Mouse (Mus musculus): ENCODE measurements around the gene Grik2. TPM values are rescaled to one million over a fixed set of nuclear protein-coding genes. Genes with fewer than 3 reads are reported as not detected.

Gene Grik2
- polyA plus RNA-seq, 1 experiment from 2014 or later: 1.8 TPM

- no peak for TF ChIP-seq CTCF (IDR thresholded peaks at IDR 0.05; ENCODE audit: low read depth)
- WGBS: 87% methylated on average over 2 of the region's 2 CpGs
Observed at GRCm38 (mm10) chr10:49597652-49598051, 190.9 kb downstream of the Grik2 start.

GRCm38 (mm10) chr10:49573514-49573913 lies 215.1 kb downstream of the Grik2 start:
- Histone ChIP-seq H3K9me3 (replicated peaks; ENCODE audit: low read length) (no peaks in the 10 kb centered on the region), H3K4me1 (replicated peaks; ENCODE audit: insufficient read depth, low read length) (no peaks in the 10 kb centered on the region), H3K4me3 (replicated peaks; ENCODE audit: low read depth, low read length) (no peak overlapping the region), H3K27me3 (ENCODE audit: insufficient read depth, low read length) (no peaks in the 10 kb centered on the region), H3K9ac (ENCODE audit: low read depth, low read length) (no peak overlapping the region), H3K27ac (no peak overlapping the region), H3K36me3 (ENCODE audit: insufficient read depth, low read length) (no peaks in the 10 kb centered on the region), H3K4me2 (ENCODE audit: low read length) (no peak overlapping the region)
- TF ChIP-seq CTCF (IDR thresholded peaks at IDR 0.05; ENCODE audit: low read depth): no peak
- 84% methylated on average over 7 of the region's 7 CpGs for WGBS
- DNase-seq (ENCODE audit: low spot score) (no peak), ATAC-seq (replicated peaks; ENCODE audit: low FRiP score, low read depth) (no peak)

More at GRCm38 (mm10) chr10:49597652-49598051, 190.9 kb downstream of the Grik2 start:
- no peak overlapping the region for H3K9ac ChIP-seq (ENCODE audit: low read depth, low read length)
- H3K9me3 ChIP-seq (replicated peaks; ENCODE audit: low read length): no peaks in the 10 kb centered on the region
- H3K4me2 ChIP-seq (ENCODE audit: low read length): no peak overlapping the region
- no peak overlapping the region for H3K27ac ChIP-seq
- no peak for ATAC-seq (replicated peaks; ENCODE audit: low FRiP score, low read depth)
- no peak for DNase-seq (ENCODE audit: low spot score)
- H3K27me3 ChIP-seq (ENCODE audit: insufficient read depth, low read length): no peaks in the 10 kb centered on the region
- H3K4me1 ChIP-seq (replicated peaks; ENCODE audit: insufficient read depth, low read length): no peaks in the 10 kb centered on the region
- no peak overlapping the region for H3K4me3 ChIP-seq (replicated peaks; ENCODE audit: low read depth, low read length)
- no peaks in the 10 kb centered on the region for H3K36me3 ChIP-seq (ENCODE audit: insufficient read depth, low read length)

DNA sequence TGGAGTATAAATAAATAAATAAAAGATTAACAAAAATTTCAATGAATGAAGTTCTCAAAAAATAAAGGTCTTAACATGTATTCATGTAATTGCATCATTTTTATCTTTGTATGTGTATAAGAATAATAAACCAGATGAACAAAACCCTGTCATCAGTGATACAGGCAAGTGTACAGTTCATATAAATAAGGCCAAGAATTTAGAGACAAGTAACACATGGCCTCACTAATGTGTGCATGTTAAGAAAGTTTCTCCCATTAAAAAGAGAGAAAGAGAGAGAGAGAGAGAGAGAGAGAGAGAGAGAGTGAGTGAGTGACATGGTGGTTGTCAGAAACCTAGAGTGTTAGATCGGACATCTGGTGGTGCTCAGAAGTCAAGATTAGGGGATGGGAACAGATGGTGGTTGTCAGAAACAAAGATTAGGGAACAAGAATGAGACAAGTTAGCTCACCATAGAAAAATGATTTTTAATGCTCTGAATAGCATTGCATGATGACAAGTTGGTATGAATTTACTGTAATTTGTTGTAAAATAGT lies 228.6 kb downstream of the Grik2 start:
- ATAC-seq (replicated peaks; ENCODE audit: low FRiP score, low read depth): no peak
- no peaks in the 10 kb centered on the region for H3K27me3 ChIP-seq (ENCODE audit: insufficient read depth, low read length)
- DNase-seq (ENCODE audit: low spot score): no peak
- H3K9me3 ChIP-seq (replicated peaks; ENCODE audit: low read length): no peaks in the 10 kb centered on the region
- WGBS: 80% methylated on average over 1 of the region's 1 CpGs
- no peak for TF ChIP-seq CTCF (IDR thresholded peaks at IDR 0.05; ENCODE audit: low read depth)
- H3K9ac ChIP-seq (ENCODE audit: low read depth, low read length): no peak overlapping the region
- H3K4me2 ChIP-seq (ENCODE audit: low read length): no peak overlapping the region
- no peaks in the 10 kb centered on the region for H3K36me3 ChIP-seq (ENCODE audit: insufficient read depth, low read length)
- H3K27ac ChIP-seq: no peak overlapping the region
- no peak overlapping the region for H3K4me3 ChIP-seq (replicated peaks; ENCODE audit: low read depth, low read length)
- H3K4me1 ChIP-seq (replicated peaks; ENCODE audit: insufficient read depth, low read length): no peaks in the 10 kb centered on the region

GRCm38 (mm10) chr10:49542249-49542648 lies 246.3 kb downstream of the Grik2 start:
- H3K4me3 ChIP-seq (replicated peaks; ENCODE audit: low read depth, low read length): no peak overlapping the region
- H3K9ac ChIP-seq (ENCODE audit: low read depth, low read length): no peak overlapping the region
- TF ChIP-seq CTCF (IDR thresholded peaks at IDR 0.05; ENCODE audit: low read depth): no peak
- no peak overlapping the region for H3K27ac ChIP-seq
- DNase-seq (ENCODE audit: low spot score) (no peak), ATAC-seq (replicated peaks; ENCODE audit: low FRiP score, low read depth) (no peak)
- no peaks in the 10 kb centered on the region for H3K27me3 ChIP-seq (ENCODE audit: insufficient read depth, low read length)
- no peaks in the 10 kb centered on the region for H3K36me3 ChIP-seq (ENCODE audit: insufficient read depth, low read length)
- H3K9me3 ChIP-seq (replicated peaks; ENCODE audit: low read length): no peaks in the 10 kb centered on the region
- no peaks in the 10 kb centered on the region for H3K4me1 ChIP-seq (replicated peaks; ENCODE audit: insufficient read depth, low read length)
- 46% methylated on average over 1 of the region's 1 CpGs for WGBS
- H3K4me2 ChIP-seq (ENCODE audit: low read length): no peak overlapping the region

GRCm38 (mm10) chr10:49519752-49520151 lies 268.8 kb downstream of the Grik2 start:
- TF ChIP-seq CTCF (IDR thresholded peaks at IDR 0.05; ENCODE audit: low read depth): peak; percentile 37; the same call in 1 of the 2 replicates
- Histone ChIP-seq H3K9ac (ENCODE audit: low read depth, low read length) (no peak overlapping the region), H3K36me3 (ENCODE audit: insufficient read depth, low read length) (no peaks in the 10 kb centered on the region), H3K27me3 (ENCODE audit: insufficient read depth, low read length) (no peaks in the 10 kb centered on the region), H3K9me3 (replicated peaks; ENCODE audit: low read length) (no peaks in the 10 kb centered on the region), H3K4me2 (ENCODE audit: low read length) (no peak overlapping the region), H3K4me3 (replicated peaks; ENCODE audit: low read depth, low read length) (no peak overlapping the region), H3K27ac (no peak overlapping the region), H3K4me1 (replicated peaks; ENCODE audit: insufficient read depth, low read length) (no peaks in the 10 kb centered on the region)
- 89% methylated on average over 1 of the region's 1 CpGs for WGBS
- DNase-seq (ENCODE audit: low spot score) (no peak), ATAC-seq (replicated peaks; ENCODE audit: low FRiP score, low read depth) (no peak)

DNA sequence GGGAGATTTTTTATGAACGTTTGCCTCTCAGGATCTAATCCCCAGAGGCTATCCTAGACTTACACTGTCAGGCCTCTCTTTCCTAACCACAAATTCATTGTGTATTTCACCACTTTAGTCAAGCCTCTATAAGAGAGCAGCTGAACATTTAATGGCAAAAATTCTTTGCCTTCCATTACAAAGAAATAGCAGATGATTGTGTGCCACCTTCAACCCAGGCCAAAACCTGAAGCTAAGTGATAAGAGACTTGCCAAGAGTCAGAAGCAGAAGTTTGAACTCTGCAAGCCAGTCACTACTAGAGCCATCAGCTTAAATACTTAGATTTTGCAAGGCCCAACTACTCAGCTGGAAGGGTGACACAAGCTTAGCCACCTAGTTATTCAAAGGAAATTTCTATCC lies 287.9 kb downstream of the Grik2 start:
- ATAC-seq (replicated peaks; ENCODE audit: low FRiP score, low read depth): no peak
- 38% methylated on average over 1 of the region's 1 CpGs for WGBS

GRCm38 (mm10) chr10:49497302-49497701 lies 291.3 kb downstream of the Grik2 start:
- no peak for ATAC-seq (replicated peaks; ENCODE audit: low FRiP score, low read depth)

More for the DNA sequence above, 287.9 kb downstream of the Grik2 start:
- H3K4me1 ChIP-seq (replicated peaks; ENCODE audit: insufficient read depth, low read length): no peaks in the 10 kb centered on the region
- TF ChIP-seq CTCF (IDR thresholded peaks at IDR 0.05; ENCODE audit: low read depth): no peak
- no peak overlapping the region for H3K4me3 ChIP-seq (replicated peaks; ENCODE audit: low read depth, low read length)
- H3K9ac ChIP-seq (ENCODE audit: low read depth, low read length): no peak overlapping the region
- H3K27me3 ChIP-seq (ENCODE audit: insufficient read depth, low read length): no peaks in the 10 kb centered on the region
- H3K27ac ChIP-seq: no peak overlapping the region
- H3K9me3 ChIP-seq (replicated peaks; ENCODE audit: low read length): no peaks in the 10 kb centered on the region
- DNase-seq (ENCODE audit: low spot score): no peak
- H3K36me3 ChIP-seq (ENCODE audit: insufficient read depth, low read length): no peaks in the 10 kb centered on the region
- no peak overlapping the region for H3K4me2 ChIP-seq (ENCODE audit: low read length)

More at GRCm38 (mm10) chr10:49497302-49497701, 291.3 kb downstream of the Grik2 start:
- Histone ChIP-seq H3K9ac (ENCODE audit: low read depth, low read length) (no peak overlapping the region), H3K4me2 (ENCODE audit: low read length) (no peak overlapping the region), H3K4me3 (replicated peaks; ENCODE audit: low read depth, low read length) (no peak overlapping the region), H3K27me3 (ENCODE audit: insufficient read depth, low read length) (no peaks in the 10 kb centered on the region), H3K9me3 (replicated peaks; ENCODE audit: low read length) (no peaks in the 10 kb centered on the region), H3K4me1 (replicated peaks; ENCODE audit: insufficient read depth, low read length) (no peaks in the 10 kb centered on the region), H3K36me3 (ENCODE audit: insufficient read depth, low read length) (no peaks in the 10 kb centered on the region), H3K27ac (no peak overlapping the region)
- WGBS: 72% methylated on average over 1 of the region's 1 CpGs
- no peak for DNase-seq (ENCODE audit: low spot score)
- TF ChIP-seq CTCF (IDR thresholded peaks at IDR 0.05; ENCODE audit: low read depth): no peak

All from kidney, postnatal 0 days (tissue).